Mouse (Mus musculus): Measurements from ENCODE around the gene Pafah1b3.

Pafah1b3 gene

GRCm38 (mm10) chr7:25305481-25305880 is 7.7 kb upstream of the Pafah1b3 start:
- DNase-seq (ENCODE audit: low read depth), result no peak

- no peak for DNase-seq (ENCODE audit: low read depth)
Observed at GRCm38 (mm10) chr7:25303685-25304006, 5.9 kb upstream of the Pafah1b3 start.

GRCm38 (mm10) chr7:25303003-25303684 is 5.4 kb upstream of the Pafah1b3 start:
- no peak for DNase-seq (ENCODE audit: low read depth)

- DNase-seq (ENCODE audit: low read depth), result no peak
Observed at GRCm38 (mm10) chr7:25301063-25301462, 3.3 kb upstream of the Pafah1b3 start, which contains the start of gene Prr19. Gene Prr19, plus strand, starts transcription at chr7:25301411.

- DNase-seq (ENCODE audit: low read depth), result no peak
Observed at GRCm38 (mm10) chr7:25296945-25297453, 787 bp downstream of the Pafah1b3 start.

- no peak for DNase-seq (ENCODE audit: low read depth)
Observed at GRCm38 (mm10) chr7:25294960-25295722, 2.6 kb downstream of the Pafah1b3 start.

- DNase-seq (ENCODE audit: low read depth), result no peak
Observed at GRCm38 (mm10) chr7:25294495-25294894, 3.3 kb downstream of the Pafah1b3 start.

- no peak for DNase-seq (ENCODE audit: low read depth)
Observed at GRCm38 (mm10) chr7:25293191-25293739, 4.5 kb downstream of the Pafah1b3 start.

GRCm38 (mm10) chr7:25292107-25292506 is 5.7 kb downstream of the Pafah1b3 start:
- DNase-seq (ENCODE audit: low read depth), result no peak

GRCm38 (mm10) chr7:25290911-25291310 is 6.9 kb downstream of the Pafah1b3 start:
- no peak for DNase-seq (ENCODE audit: low read depth)

GRCm38 (mm10) chr7:25290463-25290862 is 7.3 kb downstream of the Pafah1b3 start:
- DNase-seq (ENCODE audit: low read depth), result no peak

- no peak for DNase-seq (ENCODE audit: low read depth)
Observed at GRCm38 (mm10) chr7:25289925-25290324, 7.9 kb downstream of the Pafah1b3 start.

- no peak for DNase-seq (ENCODE audit: low read depth)
Observed at GRCm38 (mm10) chr7:25288721-25289120, 9.1 kb downstream of the Pafah1b3 start.

- no peak for DNase-seq (ENCODE audit: low read depth)
Observed at GRCm38 (mm10) chr7:25288011-25288410, 9.8 kb downstream of the Pafah1b3 start.

GRCm38 (mm10) chr7:25286989-25287388 is 10.8 kb downstream of the Pafah1b3 start:
- no peak for DNase-seq (ENCODE audit: low read depth)

GRCm38 (mm10) chr7:25285511-25286238 is 12.1 kb downstream of the Pafah1b3 start:
- no peak for DNase-seq (ENCODE audit: low read depth)

- no peak for DNase-seq (ENCODE audit: low read depth)
Observed at GRCm38 (mm10) chr7:25284766-25285165, 13.0 kb downstream of the Pafah1b3 start.

GRCm38 (mm10) chr7:25284171-25284570 is 13.6 kb downstream of the Pafah1b3 start:
- no peak for DNase-seq (ENCODE audit: low read depth)

GRCm38 (mm10) chr7:25283637-25284036 is 14.1 kb downstream of the Pafah1b3 start:
- DNase-seq (ENCODE audit: low read depth), result no peak

GRCm38 (mm10) chr7:25282731-25283211 is 15.0 kb downstream of the Pafah1b3 start:
- no peak for DNase-seq (ENCODE audit: low read depth)

GRCm38 (mm10) chr7:25281734-25282601 is 15.8 kb downstream of the Pafah1b3 start:
- peak; percentile 89 for DNase-seq (ENCODE audit: low read depth)
